Mouse (Mus musculus) retina, embryonic 14.5 days (tissue): Measurements from ENCODE around the gene Ftl1.

Source experiments
- DNase-seq: peaks from one replicate; pipeline ENCODE4 v3.0.0-alpha.2; 2015; ENCODE audit warnings: low spot score

The Ftl1 gene

GRCm38 (mm10) chr7:45413113-45413863, 46.4 kb downstream of the Ftl1 start, which contains the start of gene Ntf5:
Ntf5 (plus strand) TSS chr7:45413695.
- peak; percentile 53 for DNase-seq

GRCm38 (mm10) chr7:45412421-45412820, 47.3 kb downstream of the Ftl1 start:
- DNase-seq, result no peak

DNA sequence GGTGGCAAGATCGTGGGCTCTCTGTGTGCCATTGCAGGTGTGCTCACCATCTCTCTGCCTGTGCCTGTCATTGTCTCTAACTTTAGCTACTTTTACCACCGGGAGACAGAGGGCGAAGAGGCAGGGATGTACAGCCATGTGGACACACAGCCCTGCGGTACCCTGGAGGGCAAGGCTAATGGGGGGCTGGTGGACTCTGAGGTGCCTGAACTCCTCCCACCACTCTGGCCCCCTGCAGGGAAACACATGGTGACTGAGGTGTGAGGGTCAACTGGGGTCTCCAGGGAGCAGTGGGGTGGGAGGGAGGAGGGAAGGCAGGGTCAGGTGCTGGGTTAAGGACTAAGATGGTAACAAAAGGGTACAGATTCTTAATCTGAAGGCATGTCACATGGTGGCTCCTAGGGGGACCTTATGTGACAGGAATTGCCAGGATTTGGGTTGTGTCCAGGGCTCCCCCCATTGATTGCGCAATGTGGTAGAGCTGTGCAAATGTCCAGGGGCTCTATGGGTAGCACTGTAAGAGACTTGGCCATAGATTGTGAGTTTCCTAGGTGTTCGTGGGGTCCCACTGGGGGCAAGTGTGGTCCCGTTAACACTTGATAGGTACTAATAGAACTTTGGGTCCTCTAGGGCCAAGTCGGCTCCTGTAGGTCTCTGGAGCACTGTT, 50.1 kb downstream of the Ftl1 start:
- DNase-seq, result no peak

DNA sequence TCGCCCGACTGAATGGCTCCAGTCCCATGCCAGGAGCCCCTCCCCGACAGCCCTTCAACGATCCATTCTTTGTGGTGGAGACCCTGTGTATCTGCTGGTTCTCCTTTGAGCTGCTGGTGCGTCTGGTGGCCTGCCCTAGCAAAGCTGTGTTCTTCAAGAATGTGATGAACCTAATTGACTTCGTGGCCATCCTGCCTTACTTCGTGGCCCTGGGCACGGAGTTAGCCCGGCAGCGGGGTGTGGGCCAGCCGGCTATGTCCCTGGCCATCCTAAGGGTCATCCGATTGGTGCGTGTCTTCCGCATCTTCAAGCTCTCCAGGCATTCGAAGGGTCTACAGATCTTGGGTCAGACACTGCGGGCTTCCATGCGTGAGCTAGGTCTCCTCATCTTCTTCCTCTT, 50.7 kb downstream of the Ftl1 start:
- no peak for DNase-seq

DNA sequence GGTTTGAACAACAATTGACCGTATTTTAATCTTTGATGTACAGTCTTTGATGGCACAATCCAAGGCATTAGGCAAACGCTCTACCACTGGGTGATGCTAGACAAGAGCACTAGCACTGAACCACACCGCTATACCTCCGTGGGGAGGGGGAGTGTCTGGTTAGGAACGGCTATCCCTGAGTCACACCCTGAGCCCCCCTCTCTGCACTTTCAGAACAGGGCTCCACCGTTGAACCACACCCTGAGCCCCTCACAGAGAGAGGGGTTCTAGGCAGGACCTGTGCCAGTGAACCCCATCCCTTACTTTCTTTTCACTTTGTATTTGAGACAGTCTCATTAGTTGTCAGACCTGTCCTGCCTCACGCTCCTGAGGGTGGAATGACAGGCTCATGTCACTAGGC, 51.3 kb downstream of the Ftl1 start:
- no peak for DNase-seq
